Mouse (Mus musculus) mesoderm, embryonic 11.5 days (tissue): ENCODE measurements around the gene Gpr68.

ENCODE experiments used
- DNase-seq: peaks from one replicate; pipeline ENCODE4 v3.0.0-alpha.2; 2012; ENCODE audit warnings: low read depth, low spot score

Gene Gpr68

DNA sequence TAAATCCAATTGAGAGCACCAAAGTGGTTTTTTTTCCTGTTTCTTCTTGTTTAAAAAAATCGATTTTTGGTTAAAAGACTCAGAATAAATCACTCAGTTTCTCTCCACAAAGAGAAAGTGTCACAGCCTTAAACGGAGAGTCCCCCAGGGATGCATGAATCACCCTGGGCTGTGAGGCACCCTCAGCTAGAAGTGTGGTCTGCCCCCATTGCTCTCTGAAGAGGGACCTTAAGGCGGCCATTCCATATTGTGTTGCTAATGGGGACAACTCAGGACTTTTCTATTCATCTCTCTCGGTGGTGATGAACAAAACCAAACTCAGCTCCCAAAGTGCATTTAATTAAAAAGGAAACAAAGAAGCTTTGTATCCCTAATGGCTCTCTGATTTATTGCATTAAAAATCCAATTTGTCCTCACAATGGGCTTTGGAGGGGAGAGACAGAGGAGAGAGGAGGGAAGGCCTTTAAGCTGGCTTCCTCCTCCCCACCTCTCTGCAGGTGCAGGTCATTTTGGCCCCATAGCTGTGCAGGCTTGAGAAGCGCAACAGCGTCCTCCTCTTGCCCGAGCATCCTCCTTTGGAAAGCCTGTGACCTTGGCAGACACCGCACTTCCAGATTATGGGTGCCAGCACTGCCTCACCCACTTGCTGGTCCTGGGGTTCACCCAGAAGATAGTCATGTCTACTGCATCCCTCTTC, 76.2 kb downstream of the Gpr68 start:
- peak; percentile 60 for DNase-seq

DNA sequence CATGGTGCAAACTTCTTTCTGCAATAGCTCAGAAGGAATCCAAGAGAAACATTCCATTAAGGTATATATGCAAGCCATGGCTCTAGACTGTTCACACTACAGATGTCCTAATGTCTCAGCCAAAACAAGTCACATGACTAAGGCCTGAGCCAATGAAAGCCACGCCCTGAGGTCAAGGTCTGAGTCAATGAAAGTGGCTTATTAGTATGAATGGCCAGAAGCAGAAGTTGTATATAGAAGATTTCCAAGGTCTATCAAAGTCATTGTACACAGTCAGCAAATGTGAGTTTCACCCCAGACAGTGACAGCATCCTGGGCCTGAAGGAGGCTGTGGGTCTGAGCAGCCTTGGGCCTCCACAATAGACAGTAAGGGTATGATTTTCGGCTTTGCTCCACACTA, 77.0 kb downstream of the Gpr68 start:
- DNase-seq, result no peak
